Comparison of ENCODE assay signal across 8 mouse cellular contexts in genomic region chr9:61705586-61706233, GRCm38 (mm10).
DNase-seq lines count a peak whose midpoint lies in the region; ATAC-seq and TF ChIP-seq lines count a peak whose summit lies in the region.

No protein-coding gene starts in this region.

- DNase-seq in cerebellum, postnatal 25 days = peak; percentile 19 to 24
- no peak for DNase-seq in cerebellum, adult 2 months
- DNase-seq in CD4-positive helper T cell, adult 2 months (ENCODE audit: low read depth, low spot score) = peak; percentile 65
- peak; percentile 68 for DNase-seq in layer of hippocampus, adult 11-12 months (ENCODE audit: low spot score)
- no peak for DNase-seq in ovary, postnatal 36 days (ENCODE audit: low spot score)
- DNase-seq in gastrocnemius, postnatal 25 days = no peak
- no peak for DNase-seq in cerebellum, adult 9-10 months

- no peak for TF ChIP-seq POLR2A in cerebellum, adult 2 months (IDR thresholded peaks at IDR 0.05; ENCODE audit: borderline replicate concordance, insufficient read depth, low read length)

- H3K27ac ChIP-seq in cerebellum, adult 2 months (ENCODE audit: insufficient read depth, low read length) = no peak overlapping the region

- ATAC-seq in monocyte, adult 5-6 weeks (replicated peaks; ENCODE audit: insufficient number of reproducible peaks, low FRiP score, low TSS enrichment, poor library complexity, severe bottlenecking) = 0 out of 2 replicates have a peak, but pooled peaks have one; percentile 27

- H3K27me3 ChIP-seq in cerebellum, adult 2 months (ENCODE audit: control insufficient read depth, insufficient read depth, low read length) = no peaks in the 10 kb centered on the region

- H3K4me1 ChIP-seq in cerebellum, adult 2 months (ENCODE audit: control insufficient read depth, insufficient read depth, low read length) = peaks cover 2% of the 10 kb centered on the region; the same call in 1 of the 2 replicates

- TF ChIP-seq CTCF in cerebellum, adult 2 months (IDR thresholded peaks at IDR 0.05; ENCODE audit: borderline replicate concordance, insufficient read depth, low read depth, low read length) = no peak

- 53% methylated on average over 5 of the region's 5 CpGs for WGBS in cerebellum, adult 2 months

- no peak overlapping the region for H3K4me3 ChIP-seq in cerebellum, adult 2 months (replicated peaks; ENCODE audit: insufficient read depth, low read depth, low read length)

Comparison
In these comparisons a context has a peak if more than half of its experiments do, and no peak if none do; other contexts are left out.
1. DNase-seq: peak in cerebellum, postnatal 25 days (2 of 2), CD4-positive helper T cell, adult 2 months (single experiment) and layer of hippocampus, adult 11-12 months (single experiment); none in cerebellum, adult 2 months (0 of 2), ovary, postnatal 36 days (single experiment), gastrocnemius, postnatal 25 days (single experiment) and cerebellum, adult 9-10 months (single experiment).